Mouse (Mus musculus) kidney, adult 2 months (tissue): ENCODE results near the gene Rab3c.

Experiments
- CTCF ChIP-seq: fragments of 200-500 bp; conservative IDR thresholded peaks from 2 replicates; pipeline ENCODE4 v1.5.1; 2011; ENCODE audit warnings: low read depth, mild to moderate bottlenecking, control low read depth, low read length, moderate library complexity, mixed read lengths; ENCODE audit not compliant: insufficient read depth, insufficient read length
- POLR2A ChIP-seq: fragments of 200-500 bp; IDR thresholded peaks from one replicate; pipeline ENCODE4 v1.6.1; 2011; ENCODE audit warnings: low read depth, low read length, control low read depth

DNA sequence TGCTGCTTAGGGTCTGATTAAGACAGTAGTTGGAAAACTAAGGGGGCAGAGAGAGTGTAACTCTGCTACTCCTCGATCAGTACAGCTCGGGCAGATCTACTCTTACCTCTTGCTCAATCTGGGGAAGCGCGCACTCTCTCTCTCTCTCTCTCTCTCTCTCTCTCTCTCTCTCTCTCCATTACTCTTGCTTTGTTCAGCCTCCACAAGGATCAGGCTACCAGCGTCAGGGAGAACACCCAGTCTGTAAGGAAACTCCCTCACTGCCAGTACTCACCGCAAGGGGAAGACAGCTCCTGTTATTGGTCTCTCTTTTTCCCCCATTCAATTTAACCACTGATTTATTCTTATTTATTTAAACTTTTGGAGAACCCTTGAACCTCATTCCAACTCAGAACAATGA, 185.8 kb downstream of the Rab3c start:
- TF ChIP-seq CTCF, result no peak
- no peak for TF ChIP-seq POLR2A
